Mouse (Mus musculus) Patski (cell line): ENCODE measurements around the gene Ear1. TPM values are rescaled to one million over a fixed set of nuclear protein-coding genes. Genes with fewer than 3 reads are reported as not detected.
"Not testable (repeated sequence)": the region's sequence is repeated elsewhere in the genome, so short reads cannot be mapped to it uniquely, and the experiment has no call there.

Experiments used
- ATAC-seq: fragments of 100-300 bp; one replicate; pipeline ENCODE4 v1.8.0; 2021
- CTCF ChIA-PET: fragments of 350-600 bp; sonication (Branson Sonifier 250); formaldehyde crosslinking; loops from one replicate; lab custom pipeline; 2022; ENCODE audit warnings: inconsistent platforms; lab: Charles Lee
- POLR2A ChIA-PET: fragments of 350-600 bp; sonication (Branson Sonifier 250); formaldehyde crosslinking; loops from one replicate; lab custom pipeline; 2022; ENCODE audit warnings: antibody characterized with exemption, inconsistent platforms; lab: Charles Lee
- DNase-seq: peaks from one replicate; pipeline ENCODE4 v3.0.0-alpha.2; 2011; ENCODE audit warnings: low read depth, low spot score
- H3K27me3 ChIP-seq: fragments of 371-371 bp; one replicate; pipeline ENCODE4 v1.5.1; 2021
- CTCF ChIP-seq: fragments of 100-300 bp; IDR thresholded peaks from one replicate; pipeline ENCODE4 v1.5.1; 2021
- in situ Hi-C: fragments of 300-500 bp; cut with MboI; formaldehyde crosslinking; loops from 3 replicates; pipeline ENCODE4 v1.11.1; 2018; ENCODE audit warnings: low pct_unique_long_range_greater_than_20kb, mixed read lengths
- polyA plus RNA-seq: library from polyadenylated mRNA; unstranded; gene quantifications from one replicate; pipeline ENCODE4 v1.2.3, GENCODE M21; 2021

Gene Ear1
- polyA plus RNA-seq, 1 experiment from 2014 or later: not detected

DNA sequence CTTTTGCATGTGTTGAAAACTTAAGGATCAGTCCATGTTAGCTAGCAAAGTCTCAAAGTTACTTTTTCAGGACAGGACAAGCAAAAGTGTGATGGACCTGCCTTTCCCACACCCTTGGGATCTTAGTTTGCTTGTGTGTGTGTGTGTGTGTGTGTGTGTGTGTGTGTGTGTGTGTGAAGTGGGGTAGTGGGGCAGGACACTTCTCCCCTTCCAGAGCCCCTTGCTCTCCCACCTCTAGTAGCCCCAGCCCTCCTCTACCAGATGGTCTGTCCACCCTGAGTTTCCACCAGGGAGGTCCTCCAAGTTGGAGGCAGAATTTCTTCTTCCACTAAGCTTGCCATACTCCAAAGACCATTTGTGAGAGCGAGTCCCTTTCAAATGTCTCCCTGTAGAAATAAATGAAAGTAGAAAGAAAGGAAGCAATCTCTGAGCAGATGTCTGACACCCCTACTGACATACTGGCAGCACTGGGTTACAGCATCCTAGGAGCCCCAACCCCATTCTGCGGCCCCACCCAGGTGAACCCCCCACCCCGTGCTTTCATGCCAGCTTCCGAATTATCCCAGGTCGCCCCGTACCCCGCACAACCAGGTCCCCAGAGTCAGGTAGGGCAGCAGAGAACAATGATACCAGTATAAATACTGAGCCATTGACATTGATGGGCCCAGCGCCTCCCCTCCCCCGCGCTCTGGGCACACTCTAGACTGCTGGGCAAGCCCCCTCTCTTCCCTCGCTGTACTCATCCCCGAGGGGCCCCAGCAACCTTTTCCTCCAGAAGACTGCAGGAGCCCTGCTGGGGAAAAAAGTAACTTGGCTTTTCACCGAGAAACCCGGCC is 79.0 kb downstream of the Ear1 start:
- ATAC-seq (no peak), DNase-seq (no peak)
- ChIA-PET POLR2A (no interaction called here), CTCF (no interaction called here)
- no peaks in the 10 kb centered on the region for H3K27me3 ChIP-seq
- in situ Hi-C loops: no loop called here
- TF ChIP-seq CTCF: no peak

DNA sequence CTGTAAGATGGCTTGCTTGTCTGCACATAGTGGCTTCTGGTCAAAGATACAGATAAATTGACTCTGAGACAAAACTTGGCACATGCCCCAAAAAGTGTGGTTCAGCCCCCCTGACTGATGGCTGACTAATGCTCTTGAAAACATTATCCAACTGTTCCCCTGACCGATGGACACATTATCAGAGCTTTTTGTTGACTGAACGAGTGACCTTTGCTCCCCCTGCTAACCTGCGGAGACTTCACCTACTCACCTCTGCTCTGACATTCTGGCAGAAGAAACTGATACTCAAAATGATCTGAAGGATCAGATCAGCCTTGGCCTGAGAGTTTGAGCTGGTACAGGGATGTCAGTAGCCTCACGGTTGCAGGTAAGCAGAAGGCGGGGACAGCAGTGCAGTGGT is 81.5 kb downstream of the Ear1 start:
- ATAC-seq, DNase-seq, CTCF ChIA-PET, H3K27me3 ChIP-seq, in situ Hi-C loops, POLR2A ChIA-PET: not testable (repeated sequence)

DNA sequence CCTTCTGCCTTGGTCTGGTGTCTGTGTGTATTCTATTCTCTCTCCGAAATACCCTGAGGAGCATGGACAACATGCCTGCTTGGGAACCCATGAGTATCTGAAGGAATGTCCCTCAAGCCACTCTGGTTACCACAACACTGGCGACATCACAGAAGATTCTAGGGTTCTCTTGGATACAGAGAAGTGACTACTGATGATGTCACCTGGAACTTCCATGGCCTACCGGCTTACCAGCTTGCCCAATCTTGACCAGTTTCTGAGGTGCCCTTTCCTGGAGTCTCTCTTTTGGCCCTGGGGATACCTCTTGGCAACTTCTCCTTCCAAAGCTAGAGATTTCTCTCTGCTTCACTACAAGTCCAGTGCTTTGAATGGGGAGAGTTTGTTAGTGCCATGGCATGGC is 90.7 kb downstream of the Ear1 start, which contains the start of gene Gm8180:
Gene Gm8180, minus strand, starts transcription at position 101 of the 400 bp plus-strand sequence.
- ATAC-seq, DNase-seq, in situ Hi-C loops, POLR2A ChIA-PET, CTCF ChIA-PET, H3K27me3 ChIP-seq: not testable (repeated sequence)

Other genes starting within 250 kb of the Ear1 start
- not detected for gene Gm8165, start 198.3 kb downstream of the Ear1 start, polyA plus RNA-seq
- 9.2 TPM for gene Gm7324, start 177.7 kb downstream of the Ear1 start, polyA plus RNA-seq
- not detected for gene Gm16506, start 148.0 kb downstream of the Ear1 start, polyA plus RNA-seq
- gene Gm6526, start 127.7 kb downstream of the Ear1 start, polyA plus RNA-seq: not detected
- not detected for gene Gm8180, start 90.8 kb downstream of the Ear1 start, polyA plus RNA-seq
- not detected for gene Ear10, start 48.0 kb upstream of the Ear1 start, polyA plus RNA-seq
- 6.6 TPM for gene Gm8113, start 49.9 kb upstream of the Ear1 start, polyA plus RNA-seq
- not detected for gene Ang5, start 81.6 kb upstream of the Ear1 start, polyA plus RNA-seq
- not detected for gene Ang6, start 126.8 kb upstream of the Ear1 start, polyA plus RNA-seq
- not detected for gene Ear2, start 227.1 kb upstream of the Ear1 start, polyA plus RNA-seq
- gene Gm3327, start 248.3 kb upstream of the Ear1 start, polyA plus RNA-seq: not detected